Mouse (Mus musculus): ENCODE measurements around the gene Hps1. TPM values are rescaled to one million over a fixed set of nuclear protein-coding genes. Genes with fewer than 3 reads are reported as not detected.
"Not testable (repeated sequence)": the region's sequence is repeated elsewhere in the genome, so short reads cannot be mapped to it uniquely, and the experiment has no call there.

The Hps1 gene
- total RNA-seq (2021), result 10 to 100 TPM in 1 of 2 experiments, 1 to 10 TPM in 1; 7.5 to 12.3 TPM

DNA sequence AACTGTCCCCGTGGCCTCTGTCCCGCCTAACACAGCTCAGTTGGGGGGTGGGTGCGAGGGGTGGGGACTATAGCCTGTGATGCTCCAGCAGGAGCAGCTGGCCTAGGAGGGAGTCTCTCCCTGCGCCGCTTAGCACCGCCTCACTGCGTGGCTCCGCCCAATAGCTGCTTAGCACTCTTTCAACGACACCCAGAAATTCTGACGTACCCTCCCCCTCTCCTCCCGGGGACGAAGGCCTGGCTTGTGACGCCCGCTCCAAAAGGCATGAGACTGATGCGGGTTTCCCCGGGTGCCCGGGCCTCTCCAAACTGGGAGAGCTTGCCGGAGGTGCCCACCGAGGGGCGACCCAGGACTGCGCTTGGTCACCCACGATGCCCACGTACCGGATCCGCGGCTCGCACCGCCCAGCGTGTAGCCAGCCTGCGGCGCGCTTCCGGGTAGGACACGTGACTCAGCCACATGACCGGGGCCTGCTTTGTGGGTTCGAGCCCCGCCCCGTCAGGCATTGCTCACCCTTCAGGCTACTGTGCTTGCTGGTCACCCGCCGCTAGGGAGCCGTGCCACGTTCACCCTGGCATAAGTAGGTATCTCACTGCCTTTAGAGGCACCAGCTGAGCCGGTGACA, at the start of gene Hps1:
Hps1 (minus strand) TSS at position 448 of the 625 bp plus-strand sequence.
- peak; percentile 77 to 93 for DNase-seq (ENCODE audit: extremely low spot score in 1 of 2, low spot score in 1 of 2)

DNA sequence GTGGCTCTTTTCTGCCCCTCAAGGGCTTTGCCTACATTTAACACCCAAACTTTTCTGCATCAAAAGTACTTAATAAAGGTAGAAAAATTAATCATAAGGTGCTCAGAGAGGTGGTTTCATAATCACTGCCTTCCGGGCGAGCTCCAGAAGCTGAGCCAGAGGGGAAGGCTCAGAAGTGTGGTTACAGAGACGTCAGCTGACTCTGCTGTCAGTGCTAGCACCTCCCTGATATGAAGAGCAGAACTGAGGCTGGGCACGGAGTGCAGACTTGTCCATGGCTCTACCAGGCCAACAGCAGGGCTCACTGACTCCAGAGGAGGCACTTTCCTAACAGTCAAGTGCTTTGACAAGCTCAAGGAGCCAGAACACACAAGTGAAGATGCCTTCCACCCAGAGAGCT, 49.4 kb upstream of the Hps1 start:
- DNase-seq (ENCODE audit: extremely low spot score in 1 of 2, low spot score in 1 of 2), result no peak

DNA sequence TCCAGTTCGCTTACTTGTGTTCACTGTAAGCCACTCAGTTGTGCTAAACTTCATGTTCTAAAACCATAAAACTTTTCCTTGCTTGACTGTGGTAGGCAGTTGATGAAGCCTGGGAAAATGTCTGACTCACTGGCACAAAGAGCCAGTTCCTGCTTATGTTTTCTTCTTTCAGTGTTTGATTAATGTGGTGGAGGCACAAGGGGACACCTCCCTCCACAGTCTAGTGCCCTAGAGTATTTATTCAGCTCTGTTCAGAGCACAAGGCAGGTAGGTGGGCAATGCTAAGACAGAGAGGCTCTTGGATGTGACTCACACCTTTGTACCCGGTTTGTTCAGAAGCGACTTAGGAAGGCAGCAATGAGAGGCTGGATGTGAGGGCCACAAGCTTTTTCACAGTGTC, 48.1 kb upstream of the Hps1 start:
- no peak for DNase-seq (ENCODE audit: extremely low spot score in 1 of 2, low spot score in 1 of 2)

DNA sequence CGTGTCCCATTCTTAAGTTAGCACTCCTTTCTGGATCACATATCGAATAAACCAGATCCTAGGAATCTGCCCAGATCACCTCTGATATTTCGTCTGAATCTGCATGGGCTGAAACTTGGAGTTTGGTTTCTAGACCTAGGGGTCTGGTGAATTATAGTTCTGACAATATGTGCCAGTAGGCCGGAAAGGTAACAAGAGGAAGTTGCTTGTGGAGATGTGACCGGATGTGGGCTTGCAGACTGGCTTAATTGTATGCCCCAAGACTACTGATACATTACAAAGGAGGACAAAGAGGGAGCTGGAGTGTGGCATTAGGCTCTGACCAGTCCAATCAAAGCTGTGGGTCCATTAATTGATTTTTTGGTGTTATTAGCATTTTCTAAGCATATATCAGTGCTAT, 40.3 kb upstream of the Hps1 start:
- no peak for DNase-seq (ENCODE audit: extremely low spot score in 1 of 2, low spot score in 1 of 2)

DNA sequence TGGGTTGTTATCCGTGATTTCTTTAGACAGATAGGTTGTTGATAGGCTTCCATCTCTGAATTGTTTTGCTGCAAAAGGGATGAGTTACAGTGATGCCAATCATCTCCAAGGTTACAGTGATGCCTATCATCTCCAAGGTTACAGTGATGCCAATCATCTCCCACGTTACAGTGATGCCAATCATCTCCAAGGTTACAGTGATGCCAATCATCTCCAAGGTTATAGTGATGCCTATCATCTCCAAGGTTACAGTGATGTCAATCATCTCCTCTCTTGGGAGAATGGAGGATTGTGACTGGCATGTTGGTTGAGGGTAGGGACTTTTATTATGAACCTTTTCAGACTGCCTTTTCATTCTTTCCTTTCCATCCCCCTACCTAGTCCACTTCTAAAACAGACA, 38.0 kb upstream of the Hps1 start:
- DNase-seq (ENCODE audit: extremely low spot score in 1 of 2, low spot score in 1 of 2), result no peak

DNA sequence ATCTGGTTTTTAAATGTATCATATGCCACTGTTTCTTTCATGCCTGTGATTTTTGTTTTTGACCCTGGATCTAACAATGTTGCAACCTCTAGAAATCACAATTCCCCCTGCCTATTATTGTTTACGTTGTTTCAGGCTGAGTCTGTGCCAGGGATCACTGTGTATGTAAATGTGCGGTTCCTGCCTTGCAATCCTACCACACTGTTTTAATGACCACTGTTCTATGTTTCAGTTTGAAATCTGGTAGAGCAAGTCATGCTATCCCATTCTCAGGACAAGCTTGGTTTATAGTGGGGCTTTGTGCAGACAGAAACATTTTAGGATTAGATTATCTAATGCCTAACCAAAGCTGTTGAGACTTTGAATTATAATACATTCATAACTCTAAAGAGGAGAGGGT, 36.5 kb upstream of the Hps1 start:
- no peak for DNase-seq (ENCODE audit: extremely low spot score in 1 of 2, low spot score in 1 of 2)

DNA sequence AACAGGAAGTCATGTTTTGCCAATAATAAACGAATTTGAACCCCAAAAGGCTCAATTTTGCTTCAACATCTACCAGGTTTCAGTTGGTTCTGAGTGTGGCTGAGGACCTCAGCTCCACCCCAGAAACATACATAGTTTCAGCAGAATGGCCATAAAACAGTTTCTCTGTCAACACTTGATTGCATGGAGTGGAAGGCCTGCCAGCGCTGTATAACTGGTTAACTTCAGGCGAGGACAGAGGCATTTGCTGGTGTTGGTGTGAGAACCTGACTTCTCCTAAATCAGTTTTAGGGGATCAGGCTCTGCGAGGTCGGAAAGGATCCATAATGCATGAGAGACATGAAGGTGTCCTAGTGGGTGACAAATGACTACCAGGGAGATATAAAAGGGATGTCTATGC, 30.4 kb upstream of the Hps1 start:
- DNase-seq (ENCODE audit: extremely low spot score in 1 of 2, low spot score in 1 of 2), result no peak

DNA sequence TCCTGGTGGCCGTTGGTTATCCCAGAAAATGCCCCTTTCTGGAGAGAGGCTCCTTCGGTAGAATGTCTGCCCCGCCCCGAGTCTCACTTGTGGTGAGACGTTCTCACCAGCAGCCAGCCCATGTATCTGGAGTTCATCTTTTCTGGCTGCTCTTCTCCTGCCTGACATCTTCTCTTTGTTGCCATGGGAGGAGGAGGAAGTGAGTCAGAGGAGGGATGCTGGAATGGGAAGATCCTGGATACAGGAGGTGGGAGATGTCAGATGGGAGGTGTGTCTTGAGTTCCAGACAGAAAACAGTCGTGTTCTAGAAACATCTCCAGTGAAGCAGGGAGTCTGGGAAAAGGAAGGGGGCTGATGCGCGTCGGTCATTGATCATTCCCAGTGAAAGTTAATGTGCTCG, 29.7 kb upstream of the Hps1 start:
- no peak for DNase-seq (ENCODE audit: extremely low spot score in 1 of 2, low spot score in 1 of 2)

DNA sequence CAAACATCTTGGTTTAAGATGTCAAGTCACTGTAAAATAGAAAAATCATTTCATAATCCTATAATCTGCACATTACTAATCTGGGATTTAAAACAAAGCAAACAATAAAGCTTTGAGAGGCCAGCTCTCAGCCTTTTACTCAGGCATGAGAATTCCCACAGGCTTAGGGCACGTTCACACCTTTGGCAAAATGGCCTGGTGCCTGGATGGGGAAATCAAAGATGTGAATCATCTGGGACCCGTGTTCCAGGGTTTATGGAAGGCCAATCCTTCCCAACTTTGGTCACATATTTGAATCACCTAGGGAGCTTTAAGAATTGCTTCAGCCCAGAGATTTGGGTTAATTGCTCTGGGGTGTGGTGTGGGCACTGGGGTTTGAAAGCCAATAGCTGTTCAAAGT, 18.1 kb upstream of the Hps1 start:
- no peak for DNase-seq (ENCODE audit: extremely low spot score in 1 of 2, low spot score in 1 of 2)

DNA sequence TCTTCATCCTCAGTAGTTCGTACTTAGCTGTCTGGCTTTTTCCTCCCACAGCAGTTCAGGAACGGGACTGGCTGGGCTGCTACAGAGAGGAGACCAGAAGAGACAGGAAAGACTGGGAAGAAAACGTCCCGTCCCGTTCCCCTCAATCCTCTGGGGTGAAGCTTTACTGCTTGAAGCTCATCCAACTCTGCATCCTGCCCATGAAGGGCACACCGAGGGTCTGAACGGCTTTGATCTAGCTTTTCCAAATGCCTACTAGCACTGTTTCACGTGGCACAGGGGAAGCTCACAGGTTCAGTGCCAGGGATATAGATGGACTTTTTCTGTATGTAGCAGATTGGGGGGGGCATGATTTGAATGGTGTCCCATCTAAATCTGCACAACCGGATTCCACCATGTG, 16.0 kb upstream of the Hps1 start:
- no peak for DNase-seq (ENCODE audit: extremely low spot score in 1 of 2, low spot score in 1 of 2)

DNA sequence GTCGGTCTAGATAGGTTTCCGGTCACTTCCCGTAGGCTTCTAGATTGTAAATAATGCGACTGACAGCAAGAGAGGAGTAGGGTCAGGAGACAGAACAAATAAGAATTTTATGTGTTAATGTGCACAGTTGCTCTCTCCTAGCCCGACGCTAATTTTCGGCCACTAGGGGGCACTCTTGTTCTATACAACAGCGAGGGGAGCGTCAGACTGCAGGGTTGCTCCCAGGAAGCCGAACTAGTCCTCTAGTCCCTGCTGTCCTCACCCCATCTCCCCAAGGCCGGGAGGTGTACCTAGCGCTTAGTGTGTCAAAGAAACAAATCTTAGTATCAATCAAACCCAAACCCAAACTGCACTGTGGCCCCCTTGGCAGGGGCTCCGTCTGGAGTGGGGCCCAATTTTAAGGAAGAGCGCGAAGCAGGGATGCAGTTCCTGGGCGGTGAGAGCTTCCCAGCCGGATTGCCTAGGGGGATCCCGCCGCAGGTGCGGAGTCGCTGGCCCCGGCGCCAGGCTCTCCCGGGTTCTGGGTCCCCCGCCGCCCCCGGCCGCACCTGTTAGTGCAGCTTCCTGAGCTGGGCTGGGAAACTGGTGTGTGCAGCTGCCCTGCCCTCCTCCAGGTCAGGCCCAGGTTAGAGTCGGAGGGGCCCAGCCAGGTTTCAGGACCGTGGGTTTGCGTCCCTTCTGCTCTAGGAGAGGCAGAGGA, 15.3 kb upstream of the Hps1 start:
- peak; percentile 97 to 98 for DNase-seq (ENCODE audit: extremely low spot score in 1 of 2, low spot score in 1 of 2)

DNA sequence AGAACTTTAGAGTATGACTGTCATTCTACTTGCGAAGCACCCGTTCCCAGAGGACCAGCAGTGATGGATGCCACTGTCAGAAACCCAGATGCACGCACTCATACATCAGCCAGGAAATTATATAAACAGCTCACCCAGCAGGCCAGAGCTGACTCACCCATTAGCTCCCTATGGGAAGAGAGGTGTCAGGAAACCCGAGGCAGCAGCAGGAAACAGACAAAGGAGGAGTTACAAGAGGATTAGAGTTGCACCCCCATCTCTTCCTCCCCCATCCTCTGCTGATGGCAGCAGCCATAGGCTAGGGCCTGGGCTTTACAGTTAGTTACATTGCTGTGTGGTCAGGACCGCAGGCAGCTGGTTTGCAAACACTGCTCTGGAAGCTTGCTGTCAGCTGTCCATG, 8.5 kb upstream of the Hps1 start:
- DNase-seq (ENCODE audit: extremely low spot score in 1 of 2, low spot score in 1 of 2), result no peak

DNA sequence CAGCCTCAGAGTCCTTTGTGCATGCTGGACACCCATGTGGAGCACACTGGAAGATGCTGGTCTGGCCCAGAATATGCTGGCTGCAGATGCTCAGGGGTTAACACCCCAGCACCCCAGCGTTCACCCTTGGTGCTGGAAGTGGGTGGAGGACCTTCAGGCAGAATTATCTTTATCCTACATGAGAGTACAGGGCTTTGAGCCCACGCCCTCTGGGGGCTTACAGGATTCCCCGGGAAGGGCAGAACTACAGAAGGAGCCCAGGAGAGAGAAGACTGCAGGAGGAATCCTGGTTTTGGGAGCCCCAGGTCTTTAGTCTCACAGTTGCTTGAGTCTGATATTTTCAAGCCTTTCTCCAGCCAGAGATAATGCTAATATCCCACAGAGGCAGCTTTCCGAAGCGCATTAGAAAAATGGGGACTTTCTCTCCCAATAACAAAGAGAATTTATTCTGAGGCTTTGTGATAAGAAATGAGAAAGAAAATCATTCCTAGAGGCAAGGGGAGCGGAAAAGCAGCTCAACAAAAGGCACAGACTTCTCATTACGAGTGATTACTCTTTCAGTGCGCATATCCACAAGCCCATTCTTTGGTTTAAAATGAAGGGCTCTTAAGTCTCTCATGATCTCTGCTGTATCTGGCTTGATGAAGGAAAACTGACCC, 5.9 kb upstream of the Hps1 start:
- DNase-seq (ENCODE audit: extremely low spot score in 1 of 2, low spot score in 1 of 2), result no peak

DNA sequence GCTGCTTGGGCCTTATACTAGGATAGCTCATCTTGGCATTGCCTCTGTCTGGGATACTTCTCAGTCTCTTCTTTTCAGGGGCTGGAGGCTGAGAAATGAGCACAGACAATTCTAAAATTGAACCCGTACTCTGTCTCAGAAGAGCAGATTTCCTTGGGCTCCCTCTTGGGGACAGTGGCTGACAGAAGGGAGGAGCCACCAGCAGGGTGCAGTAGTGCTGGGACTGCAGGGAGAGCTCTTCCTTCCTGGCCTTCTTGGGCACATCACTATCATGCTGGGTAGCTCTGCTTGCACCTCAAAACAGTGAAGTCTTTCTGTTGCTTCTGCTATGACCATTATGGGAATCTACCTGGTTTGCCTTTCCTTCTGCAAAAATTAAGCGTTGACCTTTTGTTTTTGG, 5.4 kb upstream of the Hps1 start:
- DNase-seq (ENCODE audit: extremely low spot score in 1 of 2, low spot score in 1 of 2), result no peak

DNA sequence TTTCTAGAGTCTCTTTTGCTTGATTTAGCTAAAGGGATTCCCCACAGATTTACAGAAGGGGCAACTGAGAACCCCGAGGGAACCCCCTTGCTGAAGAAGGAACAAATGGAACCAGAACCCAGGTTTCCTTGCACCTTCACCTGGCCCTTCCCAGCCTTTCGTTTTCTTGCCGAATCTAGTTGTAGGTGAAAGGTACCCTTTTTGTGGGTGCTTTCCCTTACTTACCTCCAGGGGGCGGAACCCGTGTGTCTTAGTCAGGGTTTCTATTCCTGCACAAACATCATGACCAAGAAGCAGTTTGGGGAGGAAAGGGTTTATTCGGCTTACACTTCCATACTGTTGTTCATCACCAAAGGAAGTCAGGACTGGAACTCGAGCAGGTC, 369 bp upstream of the Hps1 start:
- not testable (repeated sequence) for DNase-seq (ENCODE audit: extremely low spot score in 1 of 2, low spot score in 1 of 2)

DNA sequence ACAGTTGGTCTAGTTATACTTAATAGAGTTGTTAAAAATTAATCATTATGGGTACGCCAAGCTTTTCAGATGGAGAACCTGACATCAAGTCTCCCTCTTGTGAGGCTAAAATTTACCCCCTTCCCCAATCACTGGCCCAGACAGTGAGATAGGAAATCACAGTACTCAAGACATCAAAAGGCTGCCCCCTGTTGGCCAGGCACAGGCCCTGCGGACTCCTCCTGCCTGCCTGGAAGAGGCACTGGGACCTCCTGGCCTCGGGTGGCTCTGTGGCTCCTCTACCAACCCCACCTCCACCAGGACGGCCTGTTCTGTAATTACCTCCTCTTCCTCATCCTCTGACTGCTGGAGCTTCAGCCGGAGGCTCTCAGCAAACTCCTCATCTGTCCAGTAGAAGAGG, 2.0 kb downstream of the Hps1 start:
- DNase-seq (ENCODE audit: extremely low spot score in 1 of 2, low spot score in 1 of 2), result peak in 1 of 2 experiments; percentile 55

DNA sequence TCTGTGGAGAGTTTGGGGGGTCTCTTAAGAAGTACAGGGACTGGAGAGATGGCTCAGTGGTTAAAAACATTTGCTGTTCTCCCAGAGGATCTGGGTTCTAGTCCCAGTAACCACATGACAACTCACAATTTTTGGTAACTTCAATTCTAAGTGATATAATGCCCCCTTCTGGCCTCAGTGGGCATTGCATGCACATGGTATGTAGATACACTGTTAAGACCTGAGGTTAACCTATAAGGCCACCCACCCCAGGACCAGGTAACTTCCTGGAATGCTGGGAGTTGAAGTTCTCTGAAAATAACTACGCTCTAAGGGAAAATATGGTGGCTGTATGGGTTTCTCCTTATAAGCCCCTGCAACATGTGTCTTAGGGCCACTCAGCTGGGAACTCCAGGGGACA, 3.0 kb downstream of the Hps1 start:
- DNase-seq (ENCODE audit: extremely low spot score in 1 of 2, low spot score in 1 of 2), result no peak

DNA sequence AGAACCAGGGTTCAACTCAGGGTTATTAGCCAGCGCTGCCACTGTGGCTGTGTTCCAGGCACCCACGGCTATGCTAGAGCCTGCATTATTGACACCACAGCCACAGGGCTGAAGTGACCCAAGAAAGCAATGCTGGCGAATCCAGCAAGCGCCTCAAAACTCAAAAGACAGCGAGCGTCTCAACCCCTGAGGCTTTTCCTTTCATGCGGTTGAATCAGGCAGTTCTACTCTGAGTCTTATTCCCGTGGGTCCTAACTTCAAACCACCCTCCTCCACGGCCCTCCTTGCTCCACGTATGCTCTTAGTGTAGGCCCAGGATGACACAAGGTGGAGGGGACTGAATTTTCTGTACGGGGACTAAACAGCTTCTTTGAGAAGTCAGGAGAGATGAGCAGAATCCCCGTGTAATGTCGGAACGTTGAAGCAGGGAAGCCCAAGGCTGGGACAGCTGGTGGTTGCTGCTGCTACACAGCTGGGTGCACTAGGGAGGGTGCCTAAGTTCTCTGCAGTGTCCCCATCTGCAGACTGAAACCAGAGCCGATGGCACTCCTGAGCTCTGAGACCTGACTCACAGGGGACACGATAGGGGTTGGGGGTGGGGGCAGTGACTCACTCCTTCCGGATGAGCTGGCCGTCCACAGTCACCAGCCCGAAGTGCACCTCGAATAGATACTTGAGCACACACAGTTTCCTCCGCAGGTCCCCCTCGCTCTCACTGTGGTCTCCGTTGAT, 9.5 kb downstream of the Hps1 start:
- DNase-seq (ENCODE audit: extremely low spot score in 1 of 2, low spot score in 1 of 2), result no peak

DNA sequence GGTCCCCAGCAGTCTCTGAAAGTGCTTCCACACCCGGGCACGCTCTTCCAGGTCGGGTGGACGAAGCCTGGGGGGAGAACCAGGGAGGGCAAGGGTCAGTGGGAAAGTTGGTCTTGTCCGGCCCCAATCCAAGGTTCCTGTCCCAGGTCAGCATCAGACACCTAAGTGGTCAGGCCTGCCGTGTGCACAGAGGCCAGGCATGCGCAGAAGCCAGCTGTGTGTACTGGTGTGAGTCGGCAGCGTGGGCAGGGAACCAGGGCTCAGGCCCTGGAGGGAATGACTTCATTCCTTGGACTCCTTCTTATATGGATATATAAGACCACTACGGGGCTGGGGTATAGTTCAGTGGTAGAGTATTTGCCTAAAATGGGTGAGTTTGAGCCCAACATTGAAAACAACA, 10.1 kb downstream of the Hps1 start:
- DNase-seq (ENCODE audit: extremely low spot score in 1 of 2, low spot score in 1 of 2), result no peak

DNA sequence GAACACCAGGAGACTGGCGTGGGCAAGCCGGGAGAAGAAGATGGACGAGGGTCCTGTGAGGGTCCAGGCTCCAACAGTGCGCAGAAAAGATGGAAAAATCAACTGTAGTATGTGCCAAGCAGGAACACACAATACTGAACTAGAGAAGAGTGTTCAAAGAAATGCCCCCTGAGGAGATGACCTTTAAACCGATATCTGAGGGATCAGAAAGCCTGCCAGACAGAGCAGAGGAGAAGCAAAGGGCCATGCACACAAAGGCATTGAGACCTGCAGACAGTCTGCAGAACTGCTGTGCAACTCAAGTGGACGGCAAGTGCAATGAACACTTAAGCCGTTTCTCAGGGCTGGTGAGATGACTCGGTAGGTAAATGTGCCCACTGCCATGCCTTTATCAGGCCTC, 12.4 kb downstream of the Hps1 start:
- no peak for DNase-seq (ENCODE audit: extremely low spot score in 1 of 2, low spot score in 1 of 2)

DNA sequence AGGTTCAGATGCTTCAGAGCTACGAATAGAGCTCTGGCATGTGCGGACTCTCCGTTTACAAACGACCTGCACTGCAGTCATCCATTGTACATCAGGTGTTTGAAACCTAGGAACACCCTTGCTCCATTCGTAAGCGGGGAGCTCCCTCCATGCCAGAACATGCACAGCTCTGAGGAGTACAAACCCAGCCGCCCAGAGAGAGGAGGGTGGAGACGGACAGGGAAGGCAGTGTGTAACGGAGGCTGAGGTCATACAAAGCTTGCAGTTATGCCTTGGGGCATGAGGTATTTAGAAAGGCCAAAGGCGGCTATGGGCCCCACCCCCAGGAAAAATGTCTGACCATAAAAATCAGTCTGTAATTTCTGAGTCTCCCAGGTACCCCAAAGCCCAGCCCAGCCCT, 15.4 kb downstream of the Hps1 start:
- no peak for DNase-seq (ENCODE audit: extremely low spot score in 1 of 2, low spot score in 1 of 2)

Measured in layer of hippocampus, postnatal 25 days (tissue).